In the genomic region with DNA sequence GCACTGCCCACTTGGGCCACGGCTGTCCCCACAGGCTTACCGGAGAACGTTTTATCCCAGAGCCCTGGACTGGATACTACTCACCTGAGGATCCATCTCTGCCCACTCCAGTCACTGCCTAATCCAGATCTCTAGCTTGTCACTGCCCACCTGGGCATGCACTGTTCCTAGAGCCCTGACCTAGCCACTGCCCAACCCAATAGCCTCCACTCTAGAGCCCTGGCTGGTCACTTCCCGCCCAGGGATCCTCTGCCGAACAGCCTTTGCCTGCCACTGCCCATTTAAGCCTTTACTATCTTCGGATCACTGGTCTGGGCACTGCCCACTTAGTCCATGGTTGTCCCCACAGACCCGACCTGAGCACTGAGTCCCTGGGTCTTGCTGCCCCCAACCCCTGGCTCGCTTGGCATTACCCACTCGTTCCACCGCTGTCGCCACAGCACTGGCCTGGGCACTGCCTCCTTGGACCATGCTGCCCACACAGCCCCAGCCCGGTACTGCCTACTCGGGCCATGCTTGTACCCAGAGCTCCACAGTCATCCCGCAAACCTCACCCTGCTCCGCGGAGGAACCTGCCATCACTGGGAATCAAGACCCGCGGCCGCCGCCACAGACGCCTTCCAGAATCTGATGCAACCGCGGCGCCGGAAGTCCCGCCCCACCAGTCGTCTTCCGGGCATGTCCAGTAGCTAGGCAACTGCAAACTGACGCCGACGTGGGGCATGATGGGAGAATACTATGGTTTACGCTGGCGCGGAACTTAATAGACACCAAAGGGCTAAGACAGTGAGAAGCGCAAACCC, we compare ENCODE assay signal across 8 mouse cellular contexts. TPM values are rescaled to one million over a fixed set of nuclear protein-coding genes. Genes with fewer than 3 reads are reported as not detected.
DNase-seq lines count a peak whose midpoint lies in the region; ATAC-seq lines count a peak whose summit lies in the region.

Cars (minus strand) TSS at position 663 of the 803 bp plus-strand sequence.

- peak within 1 kb of the TSS; percentile 95 for H3K4me2 ChIP-seq in hindbrain, embryonic 16.5 days (ENCODE audit: low read length)

- H3K36me3 ChIP-seq in hindbrain, embryonic 16.5 days (ENCODE audit: control insufficient read depth, insufficient read depth, low read length), result no peaks in the 10 kb centered on the region
- no peaks in the 10 kb centered on the region for H3K36me3 ChIP-seq in macrophage (ENCODE audit: inconsistent target)

- H3K27ac ChIP-seq in hindbrain, embryonic 16.5 days (ENCODE audit: low read depth, low read length), result peak within 1 kb of the TSS; percentile 73
- peak within 1 kb of the TSS; percentile 78 for H3K27ac ChIP-seq in macrophage

- no peaks in the 10 kb centered on the region for H3K27me3 ChIP-seq in hindbrain, embryonic 16.5 days (replicated peaks; ENCODE audit: control insufficient read depth, insufficient read depth, low read length)

- peak within 1 kb of the TSS; percentile 83 for H3K9ac ChIP-seq in hindbrain, embryonic 16.5 days (ENCODE audit: low read depth, low read length)

- H3K4me1 ChIP-seq in hindbrain, embryonic 16.5 days (ENCODE audit: control insufficient read depth, insufficient read depth, low read depth, low read length), result peaks cover 13% of the 10 kb centered on the region

- DNase-seq in WW6 (ENCODE audit: low read depth, low spot score), result peak; percentile 96
- DNase-seq in cerebellum, postnatal 4 days (ENCODE audit: low spot score in 2 of 2), result peak; percentile 80 to 87
- DNase-seq in gastrocnemius, adult 18-20 months (ENCODE audit: low spot score), result peak; percentile 96
- DNase-seq in left cerebral cortex, adult 18-20 months (ENCODE audit: low spot score in 2 of 2), result peak; percentile 93 to 94
- peak; percentile 95 for DNase-seq in right cerebral cortex, adult 18-20 months
- DNase-seq in urinary bladder, postnatal 10 days (ENCODE audit: low spot score), result peak; percentile 75

- H3K9me3 ChIP-seq in hindbrain, embryonic 16.5 days (ENCODE audit: control insufficient read depth, low read length), result no peaks in the 10 kb centered on the region

- H3K79me2 ChIP-seq in macrophage (ENCODE audit: inconsistent target), result peaks cover 52% of the 10 kb centered on the region

- H3K4me3 ChIP-seq in hindbrain, embryonic 16.5 days (ENCODE audit: low read length), result peak within 1 kb of the TSS; percentile 75
- H3K4me3 ChIP-seq in macrophage (ENCODE audit: inconsistent target), result peak within 1 kb of the TSS; percentile 94

- WGBS in hindbrain, embryonic 16.5 days, result 2% methylated on average over 35 of the region's 35 CpGs
- WGBS in macrophage (ENCODE audit: missing documents), result 4% methylated on average over 26 of the region's 35 CpGs

- peak; percentile 99 for ATAC-seq in hindbrain, embryonic 16.5 days

RNA-seq across cellular contexts. Expression of gene Cars, which starts in this region (rescaled TPM):
- total RNA-seq in gastrocnemius, adult 18-20 months (2021), result 10 to 100 TPM; 37.3 to 39.9 TPM
- polyA plus RNA-seq in hindbrain, embryonic 16.5 days (2015; fragmentation: Nextera tagmentation; extraction: Ambion mirVana), result 71.6 and 73.9 TPM in 2 replicates
- 10 to 100 TPM; 53.2 to 57.8 TPM for total RNA-seq in left cerebral cortex, adult 18-20 months (2021)
- total RNA-seq in macrophage (2018; cell fraction: chromatin; rRNA removed), result 100 to 1,000 TPM in 21 of 26 experiments, 10 to 100 TPM in 5; 67.4 to 340 (median 171) TPM
- total RNA-seq in macrophage (2018; cell fraction: cytosol; rRNA removed), result 10 to 100 TPM; 21.0 to 92.9 (median 46.4) TPM
- 100 to 1,000 TPM in 14 of 26 experiments, 10 to 100 TPM in 12; 39.8 to 217 (median 109) TPM for total RNA-seq in macrophage (2018; cell fraction: nucleus; rRNA removed)
- 22.1 to 22.6 TPM (median 22.5 TPM) in 3 replicates for polyA plus RNA-seq in macrophage (2018)

Comparison
In these comparisons a context has a peak if more than half of its experiments do, and no peak if none do; other contexts are left out.
1. Peak in every context shown above with its lines: DNase-seq, ATAC-seq, H3K4me3 ChIP-seq and H3K27ac ChIP-seq.